Mouse (Mus musculus): ENCODE results near the gene Pkd1. TPM values are rescaled to one million over a fixed set of nuclear protein-coding genes. Genes with fewer than 3 reads are reported as not detected.

Pkd1 gene
- total RNA-seq, 2 experiments from 2014 or later = 12.8 to 21.4 TPM

- no peak for DNase-seq (ENCODE audit: low spot score)
Measured at GRCm38 (mm10) chr17:24603961-24604360, 54.3 kb downstream of the Pkd1 start.

GRCm38 (mm10) chr17:24604557-24604956, 54.9 kb downstream of the Pkd1 start:
- DNase-seq (ENCODE audit: low spot score) = no peak

GRCm38 (mm10) chr17:24608370-24608769, 58.7 kb downstream of the Pkd1 start:
- no peak for DNase-seq (ENCODE audit: low spot score)

- DNase-seq (ENCODE audit: low spot score) = no peak
Measured at GRCm38 (mm10) chr17:24608874-24609273, 59.2 kb downstream of the Pkd1 start.

GRCm38 (mm10) chr17:24610711-24611110, 61.1 kb downstream of the Pkd1 start:
- DNase-seq (ENCODE audit: low spot score) = no peak

- DNase-seq (ENCODE audit: low spot score) = no peak
Measured at GRCm38 (mm10) chr17:24617561-24618194, 68.0 kb downstream of the Pkd1 start.

- DNase-seq (ENCODE audit: low spot score) = no peak
Measured at GRCm38 (mm10) chr17:24625472-24625871, 75.8 kb downstream of the Pkd1 start.

GRCm38 (mm10) chr17:24628646-24629045, 79.0 kb downstream of the Pkd1 start:
- DNase-seq (ENCODE audit: low spot score) = peak; percentile 75

GRCm38 (mm10) chr17:24630072-24630471, 80.4 kb downstream of the Pkd1 start:
- DNase-seq (ENCODE audit: low spot score) = no peak

GRCm38 (mm10) chr17:24632167-24632812, 82.7 kb downstream of the Pkd1 start, which contains the start of the genes Tsc2 and Nthl1:
TSS of gene Tsc2 (minus strand) at chr17:24632630.
TSS of gene Nthl1 (plus strand) at chr17:24632680.
- DNase-seq (ENCODE audit: low spot score) = peak; percentile 82

- DNase-seq (ENCODE audit: low spot score) = peak; percentile 72
Measured at GRCm38 (mm10) chr17:24632813-24633449, 83.3 kb downstream of the Pkd1 start.

GRCm38 (mm10) chr17:24633831-24634230, 84.2 kb downstream of the Pkd1 start:
- no peak for DNase-seq (ENCODE audit: low spot score)

- no peak for DNase-seq (ENCODE audit: low spot score)
Measured at GRCm38 (mm10) chr17:24635024-24635423, 85.4 kb downstream of the Pkd1 start.

GRCm38 (mm10) chr17:24635694-24636093, 86.1 kb downstream of the Pkd1 start:
- DNase-seq (ENCODE audit: low spot score) = no peak

GRCm38 (mm10) chr17:24636781-24637481, 87.3 kb downstream of the Pkd1 start:
- DNase-seq (ENCODE audit: low spot score) = no peak

- DNase-seq (ENCODE audit: low spot score) = no peak
Measured at GRCm38 (mm10) chr17:24638214-24638613, 88.6 kb downstream of the Pkd1 start.

- DNase-seq (ENCODE audit: low spot score) = no peak
Measured at GRCm38 (mm10) chr17:24638840-24639239, 89.2 kb downstream of the Pkd1 start.

- no peak for DNase-seq (ENCODE audit: low spot score)
Measured at GRCm38 (mm10) chr17:24639571-24639988, 89.9 kb downstream of the Pkd1 start.

GRCm38 (mm10) chr17:24640119-24640518, 90.5 kb downstream of the Pkd1 start:
- no peak for DNase-seq (ENCODE audit: low spot score)

- DNase-seq (ENCODE audit: low spot score) = no peak
Measured at GRCm38 (mm10) chr17:24640581-24640980, 90.9 kb downstream of the Pkd1 start.

GRCm38 (mm10) chr17:24641944-24642343, 92.3 kb downstream of the Pkd1 start:
- DNase-seq (ENCODE audit: low spot score) = no peak

- no peak for DNase-seq (ENCODE audit: low spot score)
Measured at GRCm38 (mm10) chr17:24642791-24643343, 93.2 kb downstream of the Pkd1 start.

Data from gastrocnemius, adult 18-20 months (tissue).